Mouse (Mus musculus) spleen, adult 2 months (tissue): ENCODE measurements around the gene Cse1l. TPM values are rescaled to one million over a fixed set of nuclear protein-coding genes. Genes with fewer than 3 reads are reported as not detected.
A peak's percentile ranks its signal among the peaks of the same experiment; 100 is the strongest.

Experiments
- DNase-seq, 2 experiments: peaks; one replicate each; pipeline versions ENCODE4 v3.0.0 to v3.0.0-alpha.2; 2012 to 2021; ENCODE audit warnings: low spot score in 2 of 2, low read depth in 1 of 2
- H3K27ac ChIP-seq: fragments of 200-500 bp; 2 replicates; pipeline ENCODE4 v1.5.1; 2012; ENCODE audit warnings: low read length, inconsistent platforms; ENCODE audit not compliant: insufficient read depth
- H3K27me3 ChIP-seq: fragments of 200-500 bp; 2 replicates; pipeline ENCODE4 v1.6.1; 2012; ENCODE audit warnings: mild to moderate bottlenecking, moderate library complexity, low read length, inconsistent platforms; ENCODE audit not compliant: control insufficient read depth, insufficient read depth
- H3K36me3 ChIP-seq: fragments of 200-500 bp; 2 replicates; pipeline ENCODE4 v1.6.1; 2012; ENCODE audit warnings: mild to moderate bottlenecking, low read length, inconsistent platforms; ENCODE audit not compliant: control insufficient read depth, insufficient read depth
- H3K4me1 ChIP-seq: fragments of 200-500 bp; 2 replicates; pipeline ENCODE4 v1.6.1; 2011; ENCODE audit warnings: inconsistent platforms; ENCODE audit not compliant: control insufficient read depth, insufficient read depth, insufficient read length
- H3K4me3 ChIP-seq: fragments of 200-500 bp; 2 replicates; pipeline ENCODE4 v1.5.1; 2011; ENCODE audit warnings: mild to moderate bottlenecking, inconsistent platforms; ENCODE audit not compliant: insufficient read depth, insufficient read length; ENCODE audit errors: extremely low read depth
- CTCF ChIP-seq: fragments of 200-500 bp; IDR thresholded peaks from 2 replicates; pipeline ENCODE4 v1.5.1; 2011; ENCODE audit warnings: mild to moderate bottlenecking, inconsistent platforms; ENCODE audit not compliant: insufficient read depth, insufficient read length, insufficient replicate concordance; ENCODE audit errors: extremely low read depth
- POLR2A ChIP-seq: fragments of 200-500 bp; IDR thresholded peaks from 2 replicates; pipeline ENCODE4 v1.6.1; 2011; ENCODE audit warnings: low read depth, low read length, inconsistent platforms
- WGBS: fragments of 180-500 bp; shearing (Covaris S2); methylation state at CpG from one replicate; pipeline ENCODE4 v1.1.7; 2018; 5-methylcytosine and 5-hydroxymethylcytosine counted together
- polyA plus RNA-seq: library from polyadenylated mRNA; depleted of rRNA; stranded (reverse); fragments of >200 nt; gene quantifications from 2 replicates; pipeline ENCODE4 v1.2.3, GENCODE M21; 2012

The Cse1l gene
- polyA plus RNA-seq, 1 experiment, result 12.1 TPM

GRCm38 (mm10) chr2:166887816-166888215 lies 18.0 kb upstream of the Cse1l start:
- Histone ChIP-seq H3K4me3 (no peak overlapping the region), H3K27ac (no peak overlapping the region), H3K4me1 (no peaks in the 10 kb centered on the region), H3K36me3 (peaks cover 20% of the 10 kb centered on the region), H3K27me3 (no peaks in the 10 kb centered on the region)
- DNase-seq, result no peak
- TF ChIP-seq POLR2A (no peak), CTCF (peak; percentile 26; the same call in 1 of the 2 replicates)
- WGBS, result 76% methylated on average over 11 of the region's 11 CpGs

- Histone ChIP-seq H3K27me3 (no peaks in the 10 kb centered on the region), H3K27ac (no peak overlapping the region), H3K4me1 (no peaks in the 10 kb centered on the region), H3K4me3 (no peak overlapping the region), H3K36me3 (peaks cover 28% of the 10 kb centered on the region)
- 94% methylated on average over 9 of the region's 9 CpGs for WGBS
- DNase-seq, result no peak
- TF ChIP-seq POLR2A (no peak), CTCF (no peak)
Measured at GRCm38 (mm10) chr2:166891366-166891880, 14.4 kb upstream of the Cse1l start.

GRCm38 (mm10) chr2:166892158-166892680 lies 13.6 kb upstream of the Cse1l start:
- peaks cover 29% of the 10 kb centered on the region for H3K36me3 ChIP-seq
- WGBS, result 81% methylated on average over 8 of the region's 8 CpGs
- H3K4me3 ChIP-seq, result no peak overlapping the region
- H3K27ac ChIP-seq, result no peak overlapping the region
- no peak for DNase-seq
- TF ChIP-seq CTCF (no peak), POLR2A (no peak)
- no peaks in the 10 kb centered on the region for H3K27me3 ChIP-seq
- no peaks in the 10 kb centered on the region for H3K4me1 ChIP-seq

GRCm38 (mm10) chr2:166893036-166893435 lies 12.8 kb upstream of the Cse1l start:
- 97% methylated on average over 5 of the region's 5 CpGs for whole genome bisulfite sequencing
- H3K27ac ChIP-seq, result no peak overlapping the region
- no peak for DNase-seq
- no peak overlapping the region for H3K4me3 ChIP-seq
- H3K36me3 ChIP-seq, result peaks cover 29% of the 10 kb centered on the region
- no peak for TF ChIP-seq POLR2A
- no peak for TF ChIP-seq CTCF
- H3K27me3 ChIP-seq, result no peaks in the 10 kb centered on the region
- no peaks in the 10 kb centered on the region for H3K4me1 ChIP-seq

- H3K4me3 ChIP-seq, result no peak overlapping the region
- TF ChIP-seq CTCF (no peak), POLR2A (no peak)
- no peak overlapping the region for H3K27ac ChIP-seq
- H3K27me3 ChIP-seq, result no peaks in the 10 kb centered on the region
- H3K36me3 ChIP-seq, result peaks cover 23% of the 10 kb centered on the region
- no peak for DNase-seq
- 90% methylated on average over 13 of the region's 13 CpGs for WGBS
- no peaks in the 10 kb centered on the region for H3K4me1 ChIP-seq
Measured at GRCm38 (mm10) chr2:166896368-166896767, 9.5 kb upstream of the Cse1l start.

- TF ChIP-seq POLR2A (no peak), CTCF (no peak)
- H3K27me3 ChIP-seq, result no peaks in the 10 kb centered on the region
- no peak overlapping the region for H3K27ac ChIP-seq
- peaks cover 20% of the 10 kb centered on the region for H3K36me3 ChIP-seq
- no peaks in the 10 kb centered on the region for H3K4me1 ChIP-seq
- DNase-seq, result no peak
- H3K4me3 ChIP-seq, result no peak overlapping the region
- 87% methylated on average over 12 of the region's 12 CpGs for WGBS
Measured at GRCm38 (mm10) chr2:166896974-166897373, 8.9 kb upstream of the Cse1l start.

- peaks cover 11% of the 10 kb centered on the region for H3K36me3 ChIP-seq
- H3K27me3 ChIP-seq, result no peaks in the 10 kb centered on the region
- no peak overlapping the region for H3K4me3 ChIP-seq
- H3K4me1 ChIP-seq, result no peaks in the 10 kb centered on the region
- 81% methylated on average over 2 of the region's 2 CpGs for WGBS
- H3K27ac ChIP-seq, result no peak overlapping the region
- DNase-seq, result no peak
- TF ChIP-seq POLR2A, result no peak
- no peak for TF ChIP-seq CTCF
Measured at GRCm38 (mm10) chr2:166899161-166899560, 6.7 kb upstream of the Cse1l start.
